Mouse (Mus musculus) neural tube, embryonic 13.5 days (tissue): ENCODE results near the gene Esrp2. TPM values are rescaled to one million over a fixed set of nuclear protein-coding genes. Genes with fewer than 3 reads are reported as not detected.
A peak's percentile ranks its signal among the peaks of the same experiment; 100 is the strongest.

ENCODE experiments used
- ATAC-seq: fragments of 200-750 bp; cut with Nextera tagmentation; 2 replicates; pipeline ENCODE4 v1.8.0; 2017; ENCODE audit warnings: low read depth, mild to moderate bottlenecking, moderate TSS enrichment, moderate library complexity
- H3K27ac ChIP-seq: fragments of 300-500 bp; sonication (generic); replicated peaks from 2 replicates; pipeline ENCODE4 v1.5.1; 2015; ENCODE audit warnings: moderate library complexity, mild to moderate bottlenecking, inconsistent platforms
- H3K27me3 ChIP-seq: fragments of 300-500 bp; sonication (generic); 2 replicates; pipeline ENCODE4 v1.6.1; 2015; ENCODE audit warnings: mild to moderate bottlenecking, inconsistent platforms
- H3K36me3 ChIP-seq: fragments of 300-500 bp; sonication (generic); 2 replicates; pipeline ENCODE4 v1.6.1; 2015; ENCODE audit warnings: mild to moderate bottlenecking, inconsistent platforms
- H3K4me1 ChIP-seq: fragments of 300-500 bp; sonication (generic); replicated peaks from 2 replicates; pipeline ENCODE4 v1.6.1; 2015; ENCODE audit warnings: inconsistent platforms
- H3K4me2 ChIP-seq: fragments of 300-500 bp; sonication (generic); 2 replicates; pipeline ENCODE4 v1.6.1; 2015; ENCODE audit warnings: inconsistent platforms, mild to moderate bottlenecking, moderate library complexity
- H3K4me3 ChIP-seq: fragments of 300-500 bp; sonication (generic); 2 replicates; pipeline ENCODE4 v1.5.1; 2015; ENCODE audit warnings: mild to moderate bottlenecking, inconsistent platforms
- H3K9ac ChIP-seq: fragments of 300-500 bp; sonication (generic); 2 replicates; pipeline ENCODE4 v1.6.1; 2015; ENCODE audit warnings: moderate library complexity, mild to moderate bottlenecking, inconsistent platforms
- H3K9me3 ChIP-seq: fragments of 300-500 bp; sonication (generic); 2 replicates; pipeline ENCODE4 v1.6.1; 2016; ENCODE audit warnings: inconsistent platforms
- WGBS: fragments of 180-500 bp; shearing (Covaris S2); methylation state at CpG from one replicate; pipeline ENCODE4 v1.1.7; 2015; 5-methylcytosine and 5-hydroxymethylcytosine counted together
- polyA plus RNA-seq: library from polyadenylated mRNA; unstranded; fragments of >200 nt; fragmentation: Nextera tagmentation; extraction: Ambion mirVana; gene quantifications from 2 replicates; pipeline ENCODE4 v1.2.1, GENCODE M21; 2015

The Esrp2 gene
- polyA plus RNA-seq, result 0.34 and 1.3 TPM in 2 replicates

DNA sequence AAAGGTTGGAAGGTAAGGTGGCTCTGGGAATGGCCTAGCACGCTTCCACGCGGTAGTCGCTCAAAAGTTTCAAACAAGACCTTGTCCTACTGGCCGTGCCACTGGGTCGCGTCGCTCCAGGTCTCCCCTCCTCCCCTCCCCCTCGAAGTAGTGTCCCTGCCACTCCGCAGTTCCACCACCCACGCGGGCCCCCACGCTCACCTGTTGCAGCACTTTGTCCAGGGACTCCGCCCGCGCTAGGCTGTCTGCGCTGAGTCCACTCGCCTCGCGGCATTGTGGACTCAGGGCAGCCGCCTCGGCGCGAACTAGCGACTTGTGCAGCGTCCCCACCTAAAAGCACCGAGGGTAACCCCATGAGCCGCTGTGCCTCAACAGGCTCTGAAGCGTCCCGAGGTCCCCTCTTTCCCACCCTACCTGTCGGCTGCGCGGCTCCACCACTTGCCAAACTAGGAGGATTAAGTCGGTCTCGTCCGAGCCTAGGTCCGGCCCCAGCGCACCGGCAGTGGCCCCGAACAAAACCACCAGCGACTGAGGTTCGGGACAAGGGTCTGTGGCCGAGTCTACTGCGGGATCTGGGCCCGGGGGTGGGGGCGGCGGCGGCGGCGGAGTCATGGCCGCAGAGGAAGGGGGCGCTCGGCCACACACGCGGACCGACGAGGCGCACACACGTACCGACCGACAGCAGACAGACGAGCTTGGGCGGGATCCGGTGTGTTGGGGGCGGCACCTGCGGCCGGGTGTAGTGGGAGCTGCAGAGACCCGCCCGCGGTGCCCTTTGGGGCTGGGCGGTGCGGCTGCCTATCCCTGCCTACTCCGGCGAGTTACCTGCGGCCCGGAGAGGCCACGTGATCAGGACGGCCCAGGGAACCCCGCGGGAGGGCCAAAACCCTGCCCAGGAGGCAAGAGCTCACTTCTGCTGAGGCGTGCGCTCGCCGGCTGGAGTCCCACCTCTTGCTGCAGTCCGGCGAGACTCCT lies at the start of gene Esrp2:
TSS of gene Esrp2 (minus strand) at position 819 of the 975 bp plus-strand sequence.
- 1% methylated on average over 86 of the region's 86 CpGs for WGBS
- ATAC-seq, result peak; percentile 28; the same call in 1 of the 2 replicates

GRCm38 (mm10) chr8:106186394-106186793 lies 49.6 kb upstream of the Esrp2 start:
- no peak for ATAC-seq
- Histone ChIP-seq H3K4me1 (no peaks in the 10 kb centered on the region), H3K27me3 (no peaks in the 10 kb centered on the region), H3K27ac (no peak overlapping the region), H3K36me3 (peaks cover 68% of the 10 kb centered on the region), H3K9ac (no peak overlapping the region), H3K4me2 (no peak overlapping the region), H3K4me3 (no peak overlapping the region), H3K9me3 (no peaks in the 10 kb centered on the region)
- 96% methylated on average over 3 of the region's 3 CpGs for WGBS

More for the DNA sequence above, at the start of gene Esrp2:
- peaks cover 83% of the 10 kb centered on the region for H3K27me3 ChIP-seq
- no peaks in the 10 kb centered on the region for H3K9me3 ChIP-seq
- H3K27ac ChIP-seq, result no peak within 1 kb of the TSS
- peak within 1 kb of the TSS; percentile 62 for H3K9ac ChIP-seq
- H3K4me2 ChIP-seq, result peak within 1 kb of the TSS; percentile 75
- peaks cover 30% of the 10 kb centered on the region for H3K4me1 ChIP-seq
- H3K36me3 ChIP-seq, result peaks cover 15% of the 10 kb centered on the region
- peak within 1 kb of the TSS; percentile 45 for H3K4me3 ChIP-seq

GRCm38 (mm10) chr8:106185628-106186270 lies 49.0 kb upstream of the Esrp2 start:
- H3K9ac ChIP-seq, result no peak overlapping the region
- no peak overlapping the region for H3K27ac ChIP-seq
- 91% methylated on average over 8 of the region's 8 CpGs for WGBS
- H3K27me3 ChIP-seq, result no peaks in the 10 kb centered on the region
- H3K4me3 ChIP-seq, result no peak overlapping the region
- peaks cover 62% of the 10 kb centered on the region for H3K36me3 ChIP-seq
- no peak for ATAC-seq
- H3K9me3 ChIP-seq, result no peaks in the 10 kb centered on the region
- no peak overlapping the region for H3K4me2 ChIP-seq
- H3K4me1 ChIP-seq, result no peaks in the 10 kb centered on the region

GRCm38 (mm10) chr8:106178428-106178827 lies 41.7 kb upstream of the Esrp2 start:
- no peak for ATAC-seq
- WGBS, result 83% methylated on average over 2 of the region's 2 CpGs
- Histone ChIP-seq H3K36me3 (peaks cover 20% of the 10 kb centered on the region; the same call in 1 of the 2 replicates), H3K4me2 (no peak overlapping the region), H3K9ac (no peak overlapping the region), H3K9me3 (no peaks in the 10 kb centered on the region), H3K4me3 (no peak overlapping the region), H3K4me1 (peaks cover 15% of the 10 kb centered on the region), H3K27ac (no peak overlapping the region), H3K27me3 (no peaks in the 10 kb centered on the region)

DNA sequence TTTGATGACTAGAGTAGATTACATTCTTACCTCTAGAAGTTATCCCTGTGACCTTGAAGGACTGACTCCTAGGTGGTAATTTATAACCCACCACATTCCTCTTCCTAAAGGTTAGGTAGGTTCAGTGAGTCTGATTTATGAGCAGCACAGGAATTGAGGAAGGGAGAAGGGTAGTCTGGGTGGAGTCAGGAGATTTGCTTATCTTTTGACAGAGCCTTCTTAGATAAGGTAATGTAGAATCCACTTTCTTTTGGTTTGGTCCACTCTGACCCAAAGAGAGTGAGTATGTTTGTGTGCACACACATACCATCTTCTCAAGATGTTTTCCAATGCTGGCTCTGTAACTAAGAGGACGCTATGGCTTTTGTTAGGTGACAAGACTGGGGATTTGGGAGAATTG lies 40.8 kb upstream of the Esrp2 start:
- H3K27me3 ChIP-seq, result no peaks in the 10 kb centered on the region
- H3K9ac ChIP-seq, result no peak overlapping the region
- H3K4me3 ChIP-seq, result no peak overlapping the region
- peaks cover 15% of the 10 kb centered on the region for H3K4me1 ChIP-seq
- H3K36me3 ChIP-seq, result peaks cover 12% of the 10 kb centered on the region; the same call in 1 of the 2 replicates
- ATAC-seq, result no peak
- H3K9me3 ChIP-seq, result no peaks in the 10 kb centered on the region
- no peak overlapping the region for H3K4me2 ChIP-seq
- WGBS, result 85% methylated on average over 1 of the region's 1 CpGs
- no peak overlapping the region for H3K27ac ChIP-seq

- no peaks in the 10 kb centered on the region for H3K27me3 ChIP-seq
- H3K4me2 ChIP-seq, result no peak overlapping the region
- no peak overlapping the region for H3K9ac ChIP-seq
- no peak overlapping the region for H3K27ac ChIP-seq
- 30% methylated on average over 1 of the region's 1 CpGs for WGBS
- no peaks in the 10 kb centered on the region for H3K9me3 ChIP-seq
- ATAC-seq, result no peak
- H3K4me1 ChIP-seq, result peaks cover 15% of the 10 kb centered on the region
- no peak overlapping the region for H3K4me3 ChIP-seq
- H3K36me3 ChIP-seq, result peaks cover 6% of the 10 kb centered on the region; the same call in 1 of the 2 replicates
Observed at GRCm38 (mm10) chr8:106176891-106177290, 40.1 kb upstream of the Esrp2 start.

GRCm38 (mm10) chr8:106173566-106173965 lies 36.8 kb upstream of the Esrp2 start:
- no peak overlapping the region for H3K27ac ChIP-seq
- peaks cover 25% of the 10 kb centered on the region for H3K4me1 ChIP-seq
- H3K4me2 ChIP-seq, result no peak overlapping the region
- H3K27me3 ChIP-seq, result no peaks in the 10 kb centered on the region
- H3K36me3 ChIP-seq, result no peaks in the 10 kb centered on the region
- H3K9me3 ChIP-seq, result no peaks in the 10 kb centered on the region
- ATAC-seq, result no peak
- 96% methylated on average over 3 of the region's 3 CpGs for WGBS
- H3K4me3 ChIP-seq, result no peak overlapping the region
- no peak overlapping the region for H3K9ac ChIP-seq

GRCm38 (mm10) chr8:106169934-106170480 lies 33.2 kb upstream of the Esrp2 start:
- peak overlapping the region; percentile 96 for H3K27ac ChIP-seq
- no peaks in the 10 kb centered on the region for H3K27me3 ChIP-seq
- peak overlapping the region; percentile 81 for H3K4me2 ChIP-seq
- 39% methylated on average over 6 of the region's 6 CpGs for WGBS
- peak overlapping the region; percentile 89 for H3K9ac ChIP-seq
- H3K4me1 ChIP-seq, result peaks cover 21% of the 10 kb centered on the region
- H3K9me3 ChIP-seq, result no peaks in the 10 kb centered on the region
- no peak for ATAC-seq
- no peaks in the 10 kb centered on the region for H3K36me3 ChIP-seq
- H3K4me3 ChIP-seq, result peak overlapping the region; percentile 68

DNA sequence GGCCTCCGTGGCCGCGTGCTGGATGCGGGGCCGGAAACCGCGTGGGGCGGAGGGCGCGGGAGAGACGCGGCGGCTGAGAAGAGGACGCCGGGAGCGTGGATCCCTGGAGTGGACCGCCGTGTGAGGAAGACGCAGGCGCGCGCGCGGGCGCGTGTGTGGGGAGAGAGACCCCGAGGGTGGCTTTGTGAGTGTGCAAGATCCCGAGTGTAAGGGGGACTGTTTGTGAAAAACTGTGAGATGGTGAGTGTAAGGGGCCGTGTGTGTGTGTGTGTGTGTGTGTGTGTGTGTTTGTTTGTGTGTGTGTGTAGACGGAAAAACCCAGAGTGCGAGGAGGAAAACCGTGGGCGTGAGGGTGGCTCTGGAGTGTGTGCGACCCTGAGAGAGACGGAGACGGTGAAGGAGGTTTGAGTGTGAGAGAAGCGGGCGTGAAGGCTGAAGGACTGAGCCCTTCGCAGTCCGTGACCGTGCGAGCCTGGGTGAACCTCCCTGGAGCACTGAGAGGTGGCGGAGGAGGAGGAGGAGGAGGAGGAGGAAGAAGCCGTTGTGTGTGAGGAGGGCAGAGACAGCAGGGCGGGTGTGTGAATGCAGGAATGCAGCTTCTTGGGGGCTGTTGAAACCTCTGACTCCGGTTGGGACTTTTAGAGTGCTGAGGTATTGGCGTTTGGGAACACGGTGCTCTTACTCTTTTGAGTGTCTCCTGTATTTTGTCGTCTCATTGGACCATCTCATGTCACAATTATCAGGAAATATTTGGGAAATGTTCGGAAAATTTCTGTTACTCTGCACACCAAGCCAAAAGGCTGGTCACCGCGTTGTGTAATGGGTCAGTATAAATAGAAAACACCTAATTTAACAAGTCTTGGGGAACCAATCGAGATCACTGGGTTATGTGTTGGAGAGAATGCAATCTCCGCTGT lies 32.5 kb upstream of the Esrp2 start:
- Histone ChIP-seq H3K4me1 (peaks cover 21% of the 10 kb centered on the region), H3K4me2 (peak overlapping the region; percentile 81), H3K9ac (peak overlapping the region; percentile 89), H3K9me3 (no peaks in the 10 kb centered on the region), H3K27me3 (no peaks in the 10 kb centered on the region), H3K27ac (peak overlapping the region; percentile 96), H3K4me3 (peak overlapping the region; percentile 68), H3K36me3 (peaks cover 5% of the 10 kb centered on the region)
- peak; percentile 84 for ATAC-seq
- 1% methylated on average over 54 of the region's 54 CpGs for WGBS

- Histone ChIP-seq H3K27me3 (no peaks in the 10 kb centered on the region), H3K4me1 (peaks cover 21% of the 10 kb centered on the region), H3K9ac (peak within 1 kb of the TSS; percentile 89), H3K36me3 (peaks cover 13% of the 10 kb centered on the region), H3K4me3 (peak within 1 kb of the TSS; percentile 68), H3K27ac (peak within 1 kb of the TSS; percentile 96), H3K9me3 (no peaks in the 10 kb centered on the region), H3K4me2 (peak within 1 kb of the TSS; percentile 81)
- ATAC-seq, result peak; percentile 92
- under 1% methylated on average over 59 of the region's 59 CpGs for WGBS
Observed at GRCm38 (mm10) chr8:106168356-106169016, 31.7 kb upstream of the Esrp2 start, which contains the start of gene Slc7a6. TSS of gene Slc7a6 (plus strand) at chr8:106168857.

DNA sequence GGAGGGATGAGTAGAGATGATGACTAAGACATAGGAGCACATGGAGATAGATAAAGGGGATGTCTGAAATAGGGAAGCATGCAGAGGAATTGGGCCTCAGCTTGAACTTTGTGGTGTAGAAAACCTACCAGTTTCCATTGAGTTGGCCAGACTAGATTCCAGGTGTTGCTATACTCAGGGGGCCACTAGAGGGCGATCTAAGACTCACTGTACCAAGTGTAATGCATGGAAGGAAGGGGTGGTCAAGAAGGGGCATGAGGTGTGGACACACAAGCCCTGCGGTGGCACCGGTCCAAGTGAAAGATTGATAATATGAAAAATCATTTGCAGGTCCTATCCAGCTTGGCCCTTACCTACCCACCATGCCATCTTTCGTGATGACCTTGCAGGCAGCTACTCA lies 28.7 kb upstream of the Esrp2 start:
- 54% methylated on average over 4 of the region's 4 CpGs for WGBS
- Histone ChIP-seq H3K27ac (no peak overlapping the region), H3K9ac (no peak overlapping the region), H3K9me3 (no peaks in the 10 kb centered on the region), H3K27me3 (no peaks in the 10 kb centered on the region), H3K4me3 (no peak overlapping the region), H3K36me3 (peaks cover 43% of the 10 kb centered on the region), H3K4me2 (no peak overlapping the region), H3K4me1 (peaks cover 19% of the 10 kb centered on the region)
- no peak for ATAC-seq
